ENCODE assay signal across 8 mouse cellular contexts in genomic region chr5:129908242-129908965, GRCm38 (mm10). TPM values are rescaled to one million over a fixed set of nuclear protein-coding genes. Genes with fewer than 3 reads are reported as not detected.
A peak's percentile ranks its signal among the peaks of the same experiment; 100 is the strongest.
DNase-seq lines count a peak whose midpoint lies in the region; ATAC-seq and TF ChIP-seq lines count a peak whose summit lies in the region.

Gene Nupr1l, plus strand, starts transcription at chr5:129908540.

- H3K27ac ChIP-seq in hindbrain, embryonic 11.5 days (ENCODE audit: low read depth, low read length): peak within 1 kb of the TSS; percentile 96
- peak within 1 kb of the TSS; percentile 78 for H3K27ac ChIP-seq in lung, embryonic 16.5 days (ENCODE audit: low read length)
- no peak within 1 kb of the TSS for H3K27ac ChIP-seq in thymus, adult 2 months (ENCODE audit: control insufficient read depth, insufficient read depth, low read length)

- H3K4me2 ChIP-seq in hindbrain, embryonic 11.5 days (replicated peaks; ENCODE audit: low read depth, low read length): peak within 1 kb of the TSS; percentile 93
- peak within 1 kb of the TSS; percentile 94 for H3K4me2 ChIP-seq in lung, embryonic 16.5 days (ENCODE audit: low read depth, low read length)

- H3K4me1 ChIP-seq in hindbrain, embryonic 11.5 days (replicated peaks; ENCODE audit: control insufficient read depth, insufficient read depth, low read length): no peaks in the 10 kb centered on the region
- peaks cover 12% of the 10 kb centered on the region for H3K4me1 ChIP-seq in lung, embryonic 16.5 days (replicated peaks; ENCODE audit: control insufficient read depth, insufficient read depth, low read length)
- peaks cover 8% of the 10 kb centered on the region; the same call in 1 of the 2 replicates for H3K4me1 ChIP-seq in thymus, adult 2 months (replicated peaks; ENCODE audit: control insufficient read depth, insufficient read depth, low read length)

- H3K9me3 ChIP-seq in hindbrain, embryonic 11.5 days (ENCODE audit: control insufficient read depth, low read length): no peaks in the 10 kb centered on the region
- H3K9me3 ChIP-seq in lung, embryonic 16.5 days (ENCODE audit: control insufficient read depth, low read length): no peaks in the 10 kb centered on the region

- WGBS in hindbrain, embryonic 11.5 days: under 1% methylated on average over 63 of the region's 63 CpGs
- WGBS in lung, embryonic 16.5 days: under 1% methylated on average over 60 of the region's 63 CpGs
- WGBS in thymus, adult 2 months: under 1% methylated on average over 63 of the region's 63 CpGs

- H3K36me3 ChIP-seq in hindbrain, embryonic 11.5 days (ENCODE audit: control insufficient read depth, insufficient read depth, low read length): no peaks in the 10 kb centered on the region
- no peaks in the 10 kb centered on the region for H3K36me3 ChIP-seq in lung, embryonic 16.5 days (ENCODE audit: control insufficient read depth, insufficient read depth, low read length)
- H3K36me3 ChIP-seq in thymus, adult 2 months (ENCODE audit: control insufficient read depth, insufficient read depth, low read length): no peaks in the 10 kb centered on the region

- DNase-seq in NIH3T3 (ENCODE audit: low read depth): peak; percentile 93
- DNase-seq in cerebellum, postnatal 10 days: peak; percentile 97
- peak; percentile 73 to 86 for DNase-seq in frontal cortex, postnatal 10 days (ENCODE audit: low spot score in 2 of 2)
- DNase-seq in hindbrain, embryonic 11.5 days (ENCODE audit: low spot score): peak; percentile 97
- peak; percentile 89 for DNase-seq in layer of hippocampus, adult 9-11 months
- DNase-seq in ovary, adult 18-20 months (ENCODE audit: low spot score): peak; percentile 85
- DNase-seq in thymus, adult 2 months: peak; percentile 81

- 0 out of 2 replicates have a peak, but pooled peaks have one; percentile 34 for TF ChIP-seq CTCF in thymus, adult 2 months (IDR thresholded peaks at IDR 0.05; ENCODE audit: borderline replicate concordance, control insufficient read depth, extremely low read depth, insufficient read depth, low read length, poor library complexity)

- peak within 1 kb of the TSS; percentile 61 for H3K4me3 ChIP-seq in hindbrain, embryonic 11.5 days (ENCODE audit: low read depth, low read length)
- H3K4me3 ChIP-seq in lung, embryonic 16.5 days (ENCODE audit: low read length): peak within 1 kb of the TSS; percentile 76
- peak within 1 kb of the TSS; percentile 97 for H3K4me3 ChIP-seq in thymus, adult 2 months (ENCODE audit: control insufficient read depth, insufficient read depth, low read length)

- peak; percentile 98 for ATAC-seq in hindbrain, embryonic 11.5 days (ENCODE audit: low FRiP score)
- ATAC-seq in lung, embryonic 16.5 days (ENCODE audit: low read depth): peak; percentile 99

- peak; percentile 51; the same call in 1 of the 2 replicates for TF ChIP-seq POLR2A in thymus, adult 2 months (IDR thresholded peaks at IDR 0.05; ENCODE audit: control insufficient read depth, extremely low read depth, insufficient read depth, low read length, poor library complexity)

- peak within 1 kb of the TSS; percentile 79 for H3K9ac ChIP-seq in hindbrain, embryonic 11.5 days (ENCODE audit: low read depth, low read length)
- H3K9ac ChIP-seq in lung, embryonic 16.5 days (ENCODE audit: low read length): peak within 1 kb of the TSS; percentile 86

- no peaks in the 10 kb centered on the region for H3K27me3 ChIP-seq in hindbrain, embryonic 11.5 days (ENCODE audit: control insufficient read depth, insufficient read depth, low read length)
- no peaks in the 10 kb centered on the region for H3K27me3 ChIP-seq in lung, embryonic 16.5 days (ENCODE audit: control insufficient read depth, insufficient read depth, low read depth, low read length)
- H3K27me3 ChIP-seq in thymus, adult 2 months (ENCODE audit: control insufficient read depth, insufficient read depth, low read length): no peaks in the 10 kb centered on the region

RNA-seq across cellular contexts. Expression of gene Nupr1l, which starts in this region (rescaled TPM):
- 5.1 and 5.7 TPM in 2 replicates for polyA plus RNA-seq in hindbrain, embryonic 11.5 days (2014; fragmentation: Nextera tagmentation; extraction: Ambion mirVana)
- polyA plus RNA-seq in lung, embryonic 16.5 days (2015; fragmentation: Nextera tagmentation; extraction: Ambion mirVana): 2.6 and 3.1 TPM in 2 replicates
- 3.4 and 3.5 TPM in 2 replicates for polyA plus RNA-seq in thymus, adult 2 months (2012; rRNA removed)
